Mouse (Mus musculus) B cell, adult (primary cell): ENCODE data around the gene Ccp110. TPM values are rescaled to one million over a fixed set of nuclear protein-coding genes. Genes with fewer than 3 reads are reported as not detected.

Experiments
- total RNA-seq: library from RNA; stranded (reverse); gene quantifications from 4 replicates; pipeline ENCODE4 v1.2.4, GENCODE M21; 2023; ENCODE audit not compliant: inconsistent age

Ccp110 gene
- total RNA-seq: 8.7 to 11.2 TPM (median 9.6 TPM) in 4 replicates

GRCm38 (mm10) chr7:118712228-118713173 lies at the start of gene Ccp110:
Ccp110 (plus strand) TSS chr7:118712552.

GRCm38 (mm10) chr7:118705101-118705961 lies 7.0 kb upstream of the Ccp110 start, which contains the start of gene Gde1:
Gde1 (minus strand) TSS chr7:118705778.

GRCm38 (mm10) chr7:118739975-118740531 lies 27.7 kb downstream of the Ccp110 start, which contains the start of gene Vps35l:
Vps35l (plus strand) TSS chr7:118740226.

Other genes with a start within 250 kb of the Ccp110 start
- gene Itpripl2, start 220.6 kb upstream of the Ccp110 start, total RNA-seq: 0.45 to 0.51 TPM (median 0.45 TPM) in 4 replicates
- 14.5 to 19.7 TPM (median 16.3 TPM) in 4 replicates for gene Coq7, start 179.2 kb upstream of the Ccp110 start, total RNA-seq
- 0.36 to 1.0 TPM (median 0.88 TPM) in 4 replicates for gene Tmc7, start 127.8 kb upstream of the Ccp110 start, total RNA-seq
- gene Tmc5, start 115.3 kb upstream of the Ccp110 start, total RNA-seq: not detected in 4 replicates
- gene Gde1, start 6.8 kb upstream of the Ccp110 start, total RNA-seq: 31.1 to 39.3 TPM (median 35.3 TPM) in 4 replicates
- gene Vps35l, start 27.7 kb downstream of the Ccp110 start, total RNA-seq: 61.9 to 65.8 TPM (median 64.6 TPM) in 4 replicates
- 1.1 to 1.9 TPM (median 1.7 TPM) in 4 replicates for gene Iqck, start 143.2 kb downstream of the Ccp110 start, total RNA-seq
- 16.3 to 21.3 TPM (median 20.7 TPM) in 4 replicates for gene Knop1, start 143.7 kb downstream of the Ccp110 start, total RNA-seq